Mouse (Mus musculus) megakaryocyte, embryonic 14.5 days (primary cell): ENCODE measurements at regions not wholly inside any gene's neighbourhood (a gene's known extent, or its start where the extent isn't known, plus 50 kb on each side); places are given as distances from the start of the nearest gene placed in this dataset.

ENCODE experiments used
- FLI1 ChIP-seq: IDR thresholded peaks from 2 replicates; pipeline ENCODE4 v1.6.1; 2012; ENCODE audit warnings: low read length, inconsistent platforms, mixed read lengths
- GATA1 ChIP-seq: IDR thresholded peaks from 3 replicates; pipeline ENCODE4 v1.6.1; 2012; ENCODE audit warnings: mixed read lengths, low read length, inconsistent platforms, borderline replicate concordance

GRCm38 (mm10) chr13:112064681-112065080 is 223.6 kb upstream of the Ankrd55 start:
- no peak for TF ChIP-seq FLI1
- TF ChIP-seq GATA1, result no peak
